Mouse (Mus musculus) heart, postnatal 0 days (tissue): Measurements from ENCODE around the gene Slc24a1.

ENCODE experiments used
- CTCF ChIP-seq: IDR thresholded peaks from 2 replicates; pipeline ENCODE4 v1.5.1; 2016; ENCODE audit warnings: antibody characterized with exemption, control low read depth, low read depth
- EP300 ChIP-seq: IDR thresholded peaks from 2 replicates; pipeline ENCODE4 v1.6.1; 2016; ENCODE audit warnings: antibody characterized with exemption, low read depth

DNA sequence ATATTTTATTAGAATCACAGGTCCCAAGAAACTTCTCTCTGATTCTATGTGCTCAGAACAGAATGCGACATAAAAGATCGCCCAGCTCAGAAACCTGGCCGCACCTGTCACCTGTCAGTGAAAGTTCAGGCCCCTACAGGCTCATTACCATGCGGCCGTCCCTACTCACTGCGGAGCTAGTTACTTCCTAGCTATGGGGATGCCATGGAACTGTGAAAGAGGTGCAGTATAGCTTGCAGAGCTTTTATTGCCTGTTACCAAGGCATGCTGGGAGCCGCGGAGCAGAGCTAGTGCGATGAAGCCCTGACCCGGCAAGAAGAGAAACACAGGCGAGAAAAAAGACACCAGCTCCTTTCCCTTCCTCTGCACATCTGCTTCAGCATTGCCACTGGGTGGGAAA is 7.4 kb downstream of the Slc24a1 start:
- TF ChIP-seq CTCF (no peak), EP300 (no peak)
